9 mouse cellular contexts compared by ENCODE assay signal in genomic region chr2:61804841-61805540, GRCm38 (mm10). TPM values are rescaled to one million over a fixed set of nuclear protein-coding genes. Genes with fewer than 3 reads are reported as not detected.
DNase-seq lines count a peak whose midpoint lies in the region; ATAC-seq and TF ChIP-seq lines count a peak whose summit lies in the region.
"Had no signal": no experiment of that assay in that cellular context is flagged by ENCODE, and none has a peak within 500 bp of the region (broad histone marks: within the 10 kb centered on the region; RNA-seq: fewer than 3 reads in every experiment).

No protein-coding gene starts in this region.

- ATAC-seq in frontal cortex, adult (ENCODE audit: low TSS enrichment), result peak; percentile 10; the same call in 1 of the 2 replicates
- no peak for ATAC-seq in heart, embryonic 16.5 days (replicated peaks; ENCODE audit: extremely low read depth, insufficient read depth, low FRiP score)
- ATAC-seq in limb, embryonic 14.5 days (ENCODE audit: low FRiP score, low read depth), result peak; percentile 36; the same call in 1 of the 2 replicates

- no peak for DNase-seq in frontal cortex, adult 2 months (ENCODE audit: extremely low spot score in 1 of 2, low spot score in 1 of 2)
- DNase-seq in right cerebral cortex, adult 18-20 months, result peak; percentile 35
- DNase-seq in right cerebral cortex, postnatal 36 days (ENCODE audit: low spot score in 2 of 2), result no peak
- no peak for DNase-seq in limb, embryonic 14.5 days (ENCODE audit: low spot score)
- DNase-seq in right cerebral cortex, postnatal 25 days, result peak; percentile 54
- DNase-seq in urinary bladder, postnatal 25 days (ENCODE audit: low spot score), result no peak

- H3K27ac ChIP-seq in heart, embryonic 16.5 days (ENCODE audit: low read length), result no peak overlapping the region
- no peak overlapping the region for H3K27ac ChIP-seq in limb, embryonic 14.5 days (replicated peaks; ENCODE audit: low read depth, low read length)

- peaks cover 8% of the 10 kb centered on the region for H3K4me1 ChIP-seq in heart, embryonic 16.5 days (ENCODE audit: control insufficient read depth, insufficient read depth, low read length)
- peaks cover 10% of the 10 kb centered on the region for H3K4me1 ChIP-seq in limb, embryonic 14.5 days (ENCODE audit: control insufficient read depth, insufficient read depth, low read length)

- peak overlapping the region; percentile 5 for H3K4me2 ChIP-seq in heart, embryonic 16.5 days (ENCODE audit: low read depth, low read length)
- peak overlapping the region; percentile 26; the same call in 1 of the 2 replicates for H3K4me2 ChIP-seq in limb, embryonic 14.5 days (replicated peaks; ENCODE audit: low read depth, low read length, severe bottlenecking)

- H3K4me3 ChIP-seq in heart, embryonic 16.5 days (ENCODE audit: low read length), result peak overlapping the region; percentile 7
- peak overlapping the region; percentile 13 for H3K4me3 ChIP-seq in limb, embryonic 14.5 days (replicated peaks; ENCODE audit: low read length)

- no peaks in the 10 kb centered on the region for H3K9me3 ChIP-seq in heart, embryonic 16.5 days (replicated peaks; ENCODE audit: control insufficient read depth, low read length)
- no peaks in the 10 kb centered on the region for H3K9me3 ChIP-seq in limb, embryonic 14.5 days (ENCODE audit: control insufficient read depth, low read length)

- H3K27me3 ChIP-seq in heart, embryonic 16.5 days (ENCODE audit: control insufficient read depth, insufficient read depth, low read length), result peaks cover 54% of the 10 kb centered on the region
- peaks cover 71% of the 10 kb centered on the region for H3K27me3 ChIP-seq in limb, embryonic 14.5 days (ENCODE audit: control insufficient read depth, insufficient read depth, low read length)
- H3K27me3 ChIP-seq: CH12.LX had no signal

- no peak overlapping the region for H3K9ac ChIP-seq in heart, embryonic 16.5 days (ENCODE audit: low read length)
- no peak overlapping the region for H3K9ac ChIP-seq in limb, embryonic 14.5 days (ENCODE audit: low read depth, low read length, severe bottlenecking)

- 2% methylated on average over 39 of the region's 39 CpGs for WGBS in heart, embryonic 16.5 days
- 1% methylated on average over 38 of the region's 39 CpGs for WGBS in limb, embryonic 14.5 days

- no peak for TF ChIP-seq POLR2A in limb, embryonic 14.5 days (IDR thresholded peaks at IDR 0.05; ENCODE audit: borderline replicate concordance, extremely low read depth, insufficient read depth, insufficient read length)

- peaks cover 3% of the 10 kb centered on the region; the same call in 1 of the 2 replicates for H3K36me3 ChIP-seq in heart, embryonic 16.5 days (ENCODE audit: control insufficient read depth, insufficient read depth)
- H3K36me3 ChIP-seq in limb, embryonic 14.5 days (ENCODE audit: control insufficient read depth, insufficient read depth, low read length), result no peaks in the 10 kb centered on the region

RNA-seq across cellular contexts. Expression of gene Tbr1, which starts 2.3 kb away (rescaled TPM):
- polyA plus RNA-seq in frontal cortex, adult 2 months (2012; rRNA removed), result 47.3 and 53.1 TPM in 2 replicates
- 0.04 TPM in 1 of 2 replicates, not detected in the other for polyA plus RNA-seq in heart, embryonic 16.5 days (2015; fragmentation: Nextera tagmentation; extraction: Ambion mirVana)
- 0.70 and 0.74 TPM in 2 replicates for polyA plus RNA-seq in limb, embryonic 14.5 days (2012; rRNA removed)
- polyA plus RNA-seq in limb, embryonic 14.5 days (2014; fragmentation: Nextera tagmentation; extraction: Ambion mirVana), result 0.23 and 0.36 TPM in 2 replicates

Comparison
In these comparisons a context has a peak if more than half of its experiments do, and no peak if none do; other contexts are left out.
1. DNase-seq: peak in right cerebral cortex, adult 18-20 months (single experiment) and right cerebral cortex, postnatal 25 days (single experiment); none in frontal cortex, adult 2 months (0 of 2), right cerebral cortex, postnatal 36 days (0 of 2), limb, embryonic 14.5 days (single experiment) and urinary bladder, postnatal 25 days (single experiment).
2. RNA of gene Tbr1, which starts 2.3 kb away (polyA plus RNA-seq): 47.3 to 53.1 TPM in frontal cortex, adult 2 months; 0.23 to 0.74 TPM in limb, embryonic 14.5 days and 0.04 TPM in heart, embryonic 16.5 days; every median in the first group is over 10 times any median in the second.